Mouse (Mus musculus) neutrophil, adult 5-6 weeks (primary cell): ENCODE measurements at regions not wholly inside any gene's neighbourhood (a gene's known extent, or its start where the extent isn't known, plus 50 kb on each side); places are given as distances from the start of the nearest gene placed in this dataset.
"Not testable (repeated sequence)": the region's sequence is repeated elsewhere in the genome, so short reads cannot be mapped to it uniquely, and the experiment has no call there.

ENCODE experiments used
- ATAC-seq: fragments of 151-379, 151-347 bp; 2 replicates; pipeline ENCODE4 v1.8.0; 2017; ENCODE audit warnings: mild to moderate bottlenecking, moderate TSS enrichment; ENCODE audit not compliant: insufficient number of reproducible peaks, poor library complexity, low FRiP score, severe bottlenecking; ENCODE audit errors: extremely low read depth

- ATAC-seq: no peak
These were observed 70.4 kb upstream of the Adam6b start for GRCm38 (mm10) chr12:113418731-113419402.

DNA sequence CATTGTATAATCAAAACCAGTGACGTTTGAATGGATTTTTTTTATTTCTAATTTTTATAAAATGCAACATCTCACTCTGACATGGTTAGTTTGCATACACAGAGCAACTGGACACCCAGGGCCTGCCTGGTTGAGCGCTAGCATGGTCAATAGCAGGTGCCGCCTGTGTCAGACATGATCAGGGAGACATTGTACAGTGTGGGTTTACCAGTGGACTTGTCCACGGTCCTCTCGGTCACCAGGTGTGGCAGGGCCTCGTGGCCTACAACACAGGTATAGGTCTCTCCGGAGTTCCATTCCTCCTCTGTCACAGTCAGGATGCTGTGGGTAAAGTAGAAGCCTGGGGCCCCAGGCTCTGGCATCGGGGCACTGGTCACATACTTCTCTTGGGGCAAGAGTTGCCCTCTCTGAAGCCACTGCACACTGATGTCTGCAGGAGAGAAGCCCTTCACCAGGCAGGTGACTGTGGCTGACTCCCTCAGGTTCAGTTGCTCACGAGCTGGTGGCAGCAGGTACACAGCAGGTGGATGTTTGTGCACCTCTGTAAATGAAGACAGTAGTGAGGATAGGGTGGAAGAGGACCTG lies 68.5 kb upstream of the Adam6b start:
- ATAC-seq: no peak

DNA sequence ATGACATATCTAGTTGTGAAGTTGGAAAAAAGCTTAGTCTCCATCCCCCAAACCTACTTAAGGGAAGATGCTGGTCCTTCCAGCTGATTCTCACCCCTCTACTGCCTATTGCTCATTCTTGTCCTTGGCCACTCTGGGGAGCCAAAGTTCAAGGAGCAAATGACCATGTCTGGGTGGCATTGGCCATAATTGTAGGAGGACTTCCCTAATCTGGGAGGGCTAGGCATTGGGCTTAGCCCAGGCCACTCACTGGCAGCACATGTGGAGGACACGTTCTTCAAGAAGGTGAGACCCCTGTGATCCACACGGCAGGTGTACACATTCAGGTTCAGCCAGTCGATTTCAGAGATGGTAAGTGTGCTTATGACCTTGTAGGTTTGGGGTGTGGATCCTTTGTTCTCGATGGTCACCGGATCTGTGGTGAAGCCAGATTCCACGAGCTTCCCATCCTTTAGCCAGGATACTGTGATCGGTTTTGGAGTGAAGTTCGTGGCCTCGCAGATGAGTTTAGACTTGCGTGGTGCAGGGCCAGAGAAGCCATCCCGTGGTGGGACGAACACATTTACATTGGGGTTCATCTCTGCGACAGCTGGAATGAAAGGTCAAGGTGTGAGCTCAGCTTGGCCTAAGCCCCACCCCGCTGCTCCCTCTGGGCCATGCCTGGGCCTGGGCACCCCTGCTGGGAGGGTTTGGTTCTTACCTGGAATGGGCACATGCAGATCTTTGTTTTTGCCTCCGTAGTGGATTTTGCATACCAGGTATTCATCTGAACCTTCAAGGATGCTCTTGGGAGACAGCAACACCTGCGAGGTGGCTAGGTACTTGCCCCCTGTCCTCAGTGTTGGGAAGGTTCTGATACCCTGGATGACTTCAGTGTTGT lies 67.4 kb upstream of the Adam6b start:
- no peak for ATAC-seq

DNA sequence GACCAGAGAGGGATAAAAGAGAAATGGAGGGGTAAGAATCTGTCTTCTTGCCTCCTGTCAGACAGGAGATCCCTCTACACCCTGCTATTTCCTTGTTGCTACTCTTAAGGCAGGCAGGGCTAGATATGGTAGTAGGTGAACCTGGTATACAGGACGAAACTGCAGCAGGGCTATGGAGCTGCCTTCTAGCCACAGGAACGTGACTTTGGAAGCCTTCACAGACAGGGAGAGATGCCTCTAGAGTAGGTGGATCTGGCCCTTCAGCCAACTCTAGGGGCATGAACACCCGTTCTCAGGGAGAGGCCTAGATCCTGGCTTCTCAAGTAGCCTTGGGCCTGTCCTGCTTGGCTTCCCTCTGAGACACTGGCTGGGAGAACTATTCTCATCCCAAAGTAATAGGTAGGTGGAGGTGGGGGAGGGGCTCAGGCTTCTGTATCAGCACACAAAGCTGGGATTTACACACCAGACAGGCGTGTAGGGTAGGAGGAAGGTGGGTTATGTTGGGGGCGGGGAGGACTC lies 66.5 kb upstream of the Adam6b start:
- ATAC-seq: no peak

DNA sequence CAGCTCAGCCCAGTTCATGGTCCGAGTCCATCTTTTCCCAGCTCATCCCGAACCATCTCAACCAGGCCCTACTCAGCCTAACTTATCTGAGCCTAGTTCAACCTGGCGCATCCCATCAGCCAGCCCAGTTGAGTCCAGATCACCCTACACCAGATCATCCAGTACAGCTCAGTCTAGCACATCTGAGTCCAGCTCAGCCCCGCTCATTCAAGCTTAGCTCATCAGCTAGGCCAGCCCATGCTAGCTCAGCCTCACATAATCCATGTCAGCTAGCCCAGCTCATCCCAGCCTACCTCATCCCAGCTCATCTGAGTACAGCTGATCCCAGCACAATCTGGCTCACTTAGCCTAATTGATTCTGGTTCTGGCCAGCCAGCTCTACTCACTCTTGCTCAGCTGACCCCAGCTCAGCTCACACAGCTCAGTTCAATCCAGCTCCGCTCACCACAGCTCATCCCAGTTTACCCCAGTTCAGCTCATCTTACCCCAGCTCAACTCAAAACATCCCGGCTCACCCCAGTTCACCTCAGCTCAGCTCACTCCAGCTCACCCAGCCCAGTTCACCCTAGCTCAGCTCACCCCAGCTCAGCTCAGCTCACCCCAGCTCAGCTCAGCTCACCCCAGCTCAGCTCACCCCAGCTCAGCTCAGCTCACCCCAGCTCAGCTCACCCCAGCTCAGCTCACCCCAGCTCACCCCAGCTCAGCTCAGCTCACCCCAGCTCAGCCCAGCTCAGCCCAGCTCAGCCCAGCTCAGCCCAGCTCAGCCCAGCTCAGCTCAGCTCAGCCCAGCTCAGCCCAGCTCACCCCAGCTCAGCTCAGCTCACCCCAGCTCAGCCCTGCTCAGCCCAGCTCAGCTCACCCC lies 65.3 kb upstream of the Adam6b start:
- ATAC-seq: no peak

DNA sequence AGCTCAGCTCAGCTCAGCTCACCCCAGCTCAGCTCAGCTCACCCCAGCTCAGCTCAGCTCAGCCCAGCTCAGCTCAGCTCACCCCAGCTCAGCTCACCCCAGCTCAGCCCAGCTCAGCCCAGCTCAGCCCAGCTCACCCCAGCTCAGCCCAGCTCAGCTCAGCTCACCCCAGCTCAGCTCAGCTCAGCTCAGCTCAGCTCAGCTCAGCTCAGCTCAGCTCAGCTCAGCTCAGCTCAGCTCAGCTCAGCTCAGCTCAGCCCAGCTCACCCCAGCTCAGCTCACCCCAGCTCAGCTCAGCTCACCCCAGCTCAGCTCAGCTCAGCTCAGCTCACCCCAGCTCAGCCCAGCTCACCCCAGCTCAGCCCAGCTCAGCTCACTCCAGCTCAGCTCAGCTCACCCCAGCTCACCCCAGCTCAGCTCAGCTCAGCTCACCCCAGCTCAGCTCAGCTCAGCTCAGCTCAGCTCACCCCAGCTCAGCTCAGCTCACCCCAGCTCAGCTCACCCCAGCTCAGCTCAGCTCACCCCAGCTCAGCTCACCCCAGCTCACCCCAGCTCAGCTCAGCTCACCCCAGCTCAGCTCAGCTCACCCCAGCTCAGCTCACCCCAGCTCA lies 64.6 kb upstream of the Adam6b start:
- not testable (repeated sequence) for ATAC-seq

- 0 out of 2 replicates have a peak, but pooled peaks have one; percentile 14 for ATAC-seq
These were observed 63.9 kb upstream of the Adam6b start for GRCm38 (mm10) chr12:113425209-113426070.

DNA sequence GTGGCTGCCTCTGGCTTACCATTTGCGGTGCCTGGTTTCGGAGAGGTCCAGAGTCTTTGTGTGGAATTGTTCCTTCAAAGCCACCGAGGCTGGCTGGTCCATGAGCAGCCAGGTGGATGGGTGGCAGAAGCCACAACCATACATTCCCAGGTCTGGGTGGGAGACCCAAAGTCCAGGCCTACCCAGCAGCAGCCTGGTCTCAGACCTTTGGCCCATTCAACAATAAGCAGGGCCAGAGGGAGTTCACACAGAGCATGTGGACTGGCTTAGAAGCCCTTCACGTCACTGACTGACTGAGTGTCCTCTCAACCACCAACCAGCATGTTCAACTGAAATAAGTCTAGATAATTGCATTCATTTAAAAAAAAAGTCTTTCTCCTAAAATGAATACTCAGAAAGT lies 62.7 kb upstream of the Adam6b start:
- ATAC-seq: no peak

GRCm38 (mm10) chr12:113427339-113427738 lies 62.0 kb upstream of the Adam6b start:
- ATAC-seq: peak; percentile 75

DNA sequence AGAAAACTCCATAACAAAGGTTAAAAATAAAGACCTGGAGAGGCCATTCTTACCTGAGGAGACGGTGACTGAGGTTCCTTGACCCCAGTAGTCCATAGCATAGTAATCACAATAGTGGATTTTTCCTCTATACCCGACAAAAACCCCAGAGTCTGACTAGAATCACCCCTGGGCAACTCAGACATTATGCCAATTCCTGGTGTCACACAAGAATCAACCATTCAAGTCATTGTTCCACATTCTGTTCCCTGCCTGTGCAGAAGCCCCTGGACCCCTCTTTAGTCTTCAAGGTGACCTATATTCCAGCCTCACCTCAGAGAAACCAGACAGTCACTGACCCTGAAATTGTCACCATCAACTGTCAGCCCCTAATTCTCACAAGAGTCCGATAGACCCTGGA lies 60.9 kb upstream of the Adam6b start:
- no peak for ATAC-seq

GRCm38 (mm10) chr12:113428901-113429300 lies 60.4 kb upstream of the Adam6b start:
- no peak for ATAC-seq

- peak; percentile 26; the same call in 1 of the 2 replicates for ATAC-seq
These were observed 59.0 kb upstream of the Adam6b start for GRCm38 (mm10) chr12:113430340-113430739.
